Mouse (Mus musculus) heart, embryonic 13.5 days (tissue): ENCODE data around the gene Nav2. TPM values are rescaled to one million over a fixed set of nuclear protein-coding genes. Genes with fewer than 3 reads are reported as not detected.

Experiments used
- ATAC-seq: fragments of 200-750 bp; cut with Nextera tagmentation; 2 replicates; pipeline ENCODE4 v1.8.0; 2017; ENCODE audit warnings: moderate TSS enrichment; ENCODE audit not compliant: insufficient number of reproducible peaks, low FRiP score, low TSS enrichment; ENCODE audit errors: extremely low read depth
- H3K27ac ChIP-seq: fragments of 300-500 bp; sonication (generic); replicated peaks from 2 replicates; pipeline ENCODE4 v1.5.1; 2015; ENCODE audit warnings: moderate library complexity, mild to moderate bottlenecking, inconsistent platforms
- H3K27me3 ChIP-seq: fragments of 300-500 bp; sonication (generic); replicated peaks from 2 replicates; pipeline ENCODE4 v1.6.1; 2015; ENCODE audit warnings: mild to moderate bottlenecking, inconsistent platforms
- H3K36me3 ChIP-seq: fragments of 300-500 bp; sonication (generic); 2 replicates; pipeline ENCODE4 v1.6.1; 2015; ENCODE audit warnings: mild to moderate bottlenecking, inconsistent platforms
- H3K4me1 ChIP-seq: fragments of 300-500 bp; sonication (generic); 2 replicates; pipeline ENCODE4 v1.6.1; 2015; ENCODE audit warnings: inconsistent platforms
- H3K4me2 ChIP-seq: fragments of 300-500 bp; sonication (generic); 2 replicates; pipeline ENCODE4 v1.6.1; 2015; ENCODE audit warnings: inconsistent platforms, mild to moderate bottlenecking, moderate library complexity
- H3K4me3 ChIP-seq: fragments of 300-500 bp; sonication (generic); 2 replicates; pipeline ENCODE4 v1.5.1; 2015; ENCODE audit warnings: moderate library complexity, mild to moderate bottlenecking, inconsistent platforms
- H3K9ac ChIP-seq: fragments of 300-500 bp; sonication (generic); 2 replicates; pipeline ENCODE4 v1.6.1; 2015; ENCODE audit warnings: inconsistent platforms, mild to moderate bottlenecking, moderate library complexity
- H3K9me3 ChIP-seq: fragments of 300-500 bp; sonication (generic); 2 replicates; pipeline ENCODE4 v1.6.1; 2016; ENCODE audit warnings: inconsistent platforms
- WGBS: fragments of 180-500 bp; shearing (Covaris S2); methylation state at CpG from one replicate; pipeline ENCODE4 v1.1.7; 2015; ENCODE audit warnings: mixed read lengths; 5-methylcytosine and 5-hydroxymethylcytosine counted together
- polyA plus RNA-seq: library from polyadenylated mRNA; unstranded; fragments of >200 nt; fragmentation: Nextera tagmentation; extraction: Ambion mirVana; gene quantifications from 2 replicates; pipeline ENCODE4 v1.2.1, GENCODE M21; 2015

Gene Nav2
- polyA plus RNA-seq, 1 experiment from 2014 or later: 25.3 TPM

GRCm38 (mm10) chr7:49462328-49462811 lies 553.9 kb downstream of the Nav2 start:
- no peaks in the 10 kb centered on the region for H3K9me3 ChIP-seq
- peak overlapping the region; percentile 72 for H3K9ac ChIP-seq
- H3K4me2 ChIP-seq: peak overlapping the region; percentile 62
- ATAC-seq: no peak
- no peaks in the 10 kb centered on the region; the same call in 1 of the 2 replicates for H3K27me3 ChIP-seq
- 14% methylated on average over 10 of the region's 10 CpGs for WGBS
- no peak overlapping the region for H3K27ac ChIP-seq
- peak overlapping the region; percentile 40 for H3K4me3 ChIP-seq
- H3K36me3 ChIP-seq: peaks cover 33% of the 10 kb centered on the region
- H3K4me1 ChIP-seq: peaks cover 10% of the 10 kb centered on the region; the same call in 1 of the 2 replicates

- no peaks in the 10 kb centered on the region for H3K9me3 ChIP-seq
- no peak overlapping the region for H3K9ac ChIP-seq
- peaks cover 19% of the 10 kb centered on the region for H3K36me3 ChIP-seq
- WGBS: 39% methylated on average over 10 of the region's 10 CpGs
- no peaks in the 10 kb centered on the region for H3K27me3 ChIP-seq
- H3K27ac ChIP-seq: no peak overlapping the region
- no peak overlapping the region for H3K4me3 ChIP-seq
- no peak for ATAC-seq
- no peak overlapping the region for H3K4me2 ChIP-seq
- peaks cover 19% of the 10 kb centered on the region for H3K4me1 ChIP-seq
These were observed 559.3 kb downstream of the Nav2 start for GRCm38 (mm10) chr7:49467861-49468260.

- no peak overlapping the region for H3K4me2 ChIP-seq
- H3K9ac ChIP-seq: no peak overlapping the region
- no peak overlapping the region for H3K27ac ChIP-seq
- peaks cover 19% of the 10 kb centered on the region for H3K36me3 ChIP-seq
- H3K4me1 ChIP-seq: peaks cover 19% of the 10 kb centered on the region
- no peak overlapping the region for H3K4me3 ChIP-seq
- WGBS: 61% methylated on average over 8 of the region's 8 CpGs
- no peaks in the 10 kb centered on the region for H3K9me3 ChIP-seq
- H3K27me3 ChIP-seq: no peaks in the 10 kb centered on the region
- no peak for ATAC-seq
These were observed 560.1 kb downstream of the Nav2 start for GRCm38 (mm10) chr7:49468492-49469205.

GRCm38 (mm10) chr7:49471278-49471677 lies 562.8 kb downstream of the Nav2 start:
- no peak for ATAC-seq
- H3K27ac ChIP-seq: no peak overlapping the region
- 46% methylated on average over 3 of the region's 3 CpGs for WGBS
- H3K9me3 ChIP-seq: no peaks in the 10 kb centered on the region
- no peaks in the 10 kb centered on the region for H3K27me3 ChIP-seq
- H3K4me2 ChIP-seq: no peak overlapping the region
- no peak overlapping the region for H3K9ac ChIP-seq
- H3K36me3 ChIP-seq: no peaks in the 10 kb centered on the region
- H3K4me3 ChIP-seq: no peak overlapping the region
- peaks cover 35% of the 10 kb centered on the region for H3K4me1 ChIP-seq

- H3K27me3 ChIP-seq: no peaks in the 10 kb centered on the region
- H3K36me3 ChIP-seq: no peaks in the 10 kb centered on the region
- no peaks in the 10 kb centered on the region for H3K9me3 ChIP-seq
- no peak overlapping the region for H3K4me2 ChIP-seq
- WGBS: 35% methylated on average over 6 of the region's 6 CpGs
- no peak overlapping the region for H3K4me3 ChIP-seq
- peaks cover 63% of the 10 kb centered on the region for H3K4me1 ChIP-seq
- no peak overlapping the region for H3K9ac ChIP-seq
- ATAC-seq: no peak
- H3K27ac ChIP-seq: no peak overlapping the region
These were observed 566.8 kb downstream of the Nav2 start for GRCm38 (mm10) chr7:49475282-49475681.

GRCm38 (mm10) chr7:49476163-49476562 lies 567.6 kb downstream of the Nav2 start:
- Histone ChIP-seq H3K9ac (no peak overlapping the region), H3K27me3 (no peaks in the 10 kb centered on the region), H3K4me1 (peaks cover 55% of the 10 kb centered on the region), H3K4me3 (no peak overlapping the region), H3K4me2 (no peak overlapping the region), H3K9me3 (no peaks in the 10 kb centered on the region), H3K36me3 (no peaks in the 10 kb centered on the region), H3K27ac (no peak overlapping the region)
- WGBS: 87% methylated on average over 8 of the region's 8 CpGs
- no peak for ATAC-seq

- Histone ChIP-seq H3K9me3 (no peaks in the 10 kb centered on the region), H3K4me3 (no peak overlapping the region), H3K27me3 (no peaks in the 10 kb centered on the region), H3K4me2 (no peak overlapping the region), H3K36me3 (no peaks in the 10 kb centered on the region), H3K4me1 (peaks cover 51% of the 10 kb centered on the region), H3K9ac (no peak overlapping the region), H3K27ac (peak overlapping the region; percentile 67)
- no peak for ATAC-seq
- 51% methylated on average over 5 of the region's 5 CpGs for WGBS
These were observed 568.1 kb downstream of the Nav2 start for GRCm38 (mm10) chr7:49476666-49477065.

GRCm38 (mm10) chr7:49477076-49477975 lies 568.8 kb downstream of the Nav2 start:
- no peaks in the 10 kb centered on the region for H3K36me3 ChIP-seq
- no peak for ATAC-seq
- no peaks in the 10 kb centered on the region for H3K27me3 ChIP-seq
- peak overlapping the region; percentile 50 for H3K9ac ChIP-seq
- peak overlapping the region; percentile 67 for H3K27ac ChIP-seq
- no peak overlapping the region for H3K4me3 ChIP-seq
- H3K4me1 ChIP-seq: peaks cover 50% of the 10 kb centered on the region
- H3K4me2 ChIP-seq: no peak overlapping the region
- no peaks in the 10 kb centered on the region for H3K9me3 ChIP-seq
- 57% methylated on average over 9 of the region's 9 CpGs for WGBS

- H3K27ac ChIP-seq: peak overlapping the region; percentile 67
- no peaks in the 10 kb centered on the region for H3K9me3 ChIP-seq
- peaks cover 50% of the 10 kb centered on the region for H3K4me1 ChIP-seq
- H3K4me3 ChIP-seq: no peak overlapping the region
- no peaks in the 10 kb centered on the region for H3K27me3 ChIP-seq
- 0 out of 2 replicates have a peak overlapping the region, but pooled peaks have one; percentile 10 for H3K9ac ChIP-seq
- no peak overlapping the region for H3K4me2 ChIP-seq
- H3K36me3 ChIP-seq: no peaks in the 10 kb centered on the region
- ATAC-seq: no peak
- 26% methylated on average over 7 of the region's 7 CpGs for WGBS
These were observed 569.4 kb downstream of the Nav2 start for GRCm38 (mm10) chr7:49477976-49478349.

- H3K27me3 ChIP-seq: no peaks in the 10 kb centered on the region
- H3K4me1 ChIP-seq: peaks cover 52% of the 10 kb centered on the region
- ATAC-seq: no peak
- no peaks in the 10 kb centered on the region for H3K9me3 ChIP-seq
- WGBS: 29% methylated on average over 4 of the region's 4 CpGs
- no peak overlapping the region for H3K4me3 ChIP-seq
- no peak overlapping the region for H3K4me2 ChIP-seq
- H3K9ac ChIP-seq: peak overlapping the region; percentile 19; the same call in 1 of the 2 replicates
- peak overlapping the region; percentile 67 for H3K27ac ChIP-seq
- no peaks in the 10 kb centered on the region for H3K36me3 ChIP-seq
These were observed 570.4 kb downstream of the Nav2 start for GRCm38 (mm10) chr7:49478886-49479285.

- no peak overlapping the region for H3K4me2 ChIP-seq
- H3K4me1 ChIP-seq: peaks cover 59% of the 10 kb centered on the region
- 73% methylated on average over 8 of the region's 8 CpGs for WGBS
- no peak overlapping the region for H3K27ac ChIP-seq
- H3K9me3 ChIP-seq: no peaks in the 10 kb centered on the region
- H3K36me3 ChIP-seq: no peaks in the 10 kb centered on the region
- no peak for ATAC-seq
- no peak overlapping the region for H3K4me3 ChIP-seq
- H3K9ac ChIP-seq: no peak overlapping the region
- H3K27me3 ChIP-seq: no peaks in the 10 kb centered on the region
These were observed 572.4 kb downstream of the Nav2 start for GRCm38 (mm10) chr7:49480962-49481361.
